Mouse (Mus musculus) frontal cortex, postnatal 10 days (tissue): ENCODE data around the gene Ssbp3.

Source experiments
- DNase-seq, 2 experiments: peaks; one replicate each; pipeline ENCODE4 v3.0.0; 2022; ENCODE audit warnings: low spot score in 2 of 2, mixed read lengths in 1 of 2

Gene Ssbp3

GRCm38 (mm10) chr4:107096841-107097373 lies 186.4 kb downstream of the Ssbp3 start, which contains the start of gene Cdcp2:
Gene Cdcp2, plus strand, starts transcription at chr4:107096891.
- DNase-seq = no peak

DNA sequence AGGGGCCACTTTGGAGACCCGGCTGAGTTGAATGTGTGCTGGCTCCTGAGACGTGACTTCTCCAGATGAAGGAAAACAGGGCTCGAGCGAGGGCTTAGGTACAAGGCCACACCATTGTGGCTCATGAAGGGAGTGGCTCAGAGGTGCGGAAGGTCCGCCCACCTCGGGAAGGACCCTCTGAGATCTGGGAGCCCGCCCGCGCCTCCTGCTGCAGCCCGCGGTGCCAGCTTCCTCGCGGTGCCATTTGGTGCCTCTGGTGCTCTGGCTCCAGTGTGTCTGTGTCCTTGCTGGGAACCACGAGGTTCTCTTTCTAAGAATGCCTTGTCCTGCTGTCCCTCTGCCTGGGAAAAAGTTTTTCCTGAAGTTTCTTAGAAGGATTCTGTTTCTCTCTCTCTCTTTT lies 187.4 kb downstream of the Ssbp3 start:
- DNase-seq = no peak

DNA sequence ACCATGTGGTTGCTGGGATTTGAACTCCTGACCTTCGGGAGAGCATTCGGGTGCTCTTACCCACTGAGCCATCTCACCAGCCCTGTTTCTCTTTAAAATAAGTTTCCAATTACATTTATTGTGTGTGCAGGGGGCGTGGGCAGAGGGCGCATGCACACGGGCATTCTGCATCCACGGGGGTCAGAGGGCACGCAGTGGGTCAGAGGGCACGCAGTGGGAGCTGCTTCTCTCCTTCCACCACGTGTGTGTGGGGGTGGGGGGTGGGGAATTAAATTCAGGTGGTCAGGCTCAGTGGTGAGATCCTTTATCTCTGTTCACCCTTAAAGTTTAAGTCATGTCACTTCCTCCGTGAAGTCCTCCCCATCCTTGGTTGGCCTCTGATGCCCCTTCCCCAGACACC lies 187.9 kb downstream of the Ssbp3 start:
- DNase-seq = no peak

GRCm38 (mm10) chr4:107098791-107099525 lies 188.5 kb downstream of the Ssbp3 start:
- DNase-seq = no peak
